Mouse (Mus musculus) myocyte (in vitro differentiated cells): ENCODE measurements around the gene C1qc. TPM values are rescaled to one million over a fixed set of nuclear protein-coding genes. Genes with fewer than 3 reads are reported as not detected.

ENCODE experiments used
- H3K27me3 ChIP-seq: one replicate; pipeline ENCODE4 v1.6.1; 2011; ENCODE audit not compliant: control insufficient read depth, insufficient read depth, insufficient read length
- H3K36me3 ChIP-seq: one replicate; pipeline ENCODE4 v1.6.1; 2011; ENCODE audit not compliant: control insufficient read depth, insufficient read depth
- H3K4me2 ChIP-seq: one replicate; pipeline ENCODE4 v1.6.1; 2011; ENCODE audit warnings: low read depth, control low read depth
- H3K4me3 ChIP-seq: one replicate; pipeline ENCODE4 v1.5.1; 2011; ENCODE audit warnings: mild to moderate bottlenecking, control low read depth, moderate library complexity
- H3K79me2 ChIP-seq: one replicate; pipeline ENCODE4 v1.6.1; 2011; ENCODE audit not compliant: control insufficient read depth, insufficient read depth
- H3ac ChIP-seq: one replicate; pipeline ENCODE4 v1.6.1; 2011; ENCODE audit not compliant: control insufficient read depth, insufficient read length
- CEBPB ChIP-seq: IDR thresholded peaks from 2 replicates; pipeline ENCODE4 v1.6.1; 2011; ENCODE audit warnings: mild to moderate bottlenecking, moderate library complexity; ENCODE audit not compliant: poor library complexity, insufficient read depth, severe bottlenecking
- E2F4 ChIP-seq: IDR thresholded peaks from one replicate; pipeline ENCODE4 v1.6.1; 2011; ENCODE audit warnings: mild to moderate bottlenecking, control low read depth, moderate library complexity; ENCODE audit not compliant: insufficient read depth
- MAX ChIP-seq: IDR thresholded peaks from one replicate; pipeline ENCODE4 v1.6.1; 2011; ENCODE audit warnings: low read depth, mild to moderate bottlenecking, control low read depth
- MYOD1 ChIP-seq, 3 experiments: IDR thresholded peaks; one replicate each; pipeline ENCODE4 v1.6.1; 2011; ENCODE audit warnings: control low read depth in 2 of 3, low read depth in 2 of 3, mild to moderate bottlenecking in 2 of 3, moderate library complexity in 1 of 3; ENCODE audit not compliant: insufficient read length in 2 of 3, control insufficient read depth in 1 of 3
- MYOG ChIP-seq, 3 experiments: IDR thresholded peaks; one replicate each; pipeline ENCODE4 v1.6.1; 2011; ENCODE audit warnings: control low read depth in 2 of 3, low read depth in 2 of 3, mild to moderate bottlenecking in 2 of 3; ENCODE audit not compliant: insufficient read length in 2 of 3, control insufficient read depth in 1 of 3, insufficient read depth in 1 of 3
- POLR2A ChIP-seq: IDR thresholded peaks from one replicate; pipeline ENCODE4 v1.6.1; 2011; ENCODE audit warnings: low read depth, mild to moderate bottlenecking, control low read depth, moderate library complexity; ENCODE audit not compliant: insufficient read length
- POLR2AphosphoS2 ChIP-seq: IDR thresholded peaks from one replicate; pipeline ENCODE4 v1.6.1; 2011; ENCODE audit warnings: low read depth, control low read depth; ENCODE audit not compliant: insufficient read length
- REST ChIP-seq: IDR thresholded peaks from one replicate; pipeline ENCODE4 v1.6.1; 2011; ENCODE audit warnings: mild to moderate bottlenecking, control low read depth, moderate library complexity; ENCODE audit not compliant: insufficient read depth, insufficient read length
- SRF ChIP-seq: IDR thresholded peaks from one replicate; pipeline ENCODE4 v1.6.1; 2011; ENCODE audit warnings: low read depth; ENCODE audit not compliant: control insufficient read depth, insufficient read length
- TCF12 ChIP-seq: IDR thresholded peaks from one replicate; pipeline ENCODE4 v1.6.1; 2011; ENCODE audit warnings: mild to moderate bottlenecking, control low read depth; ENCODE audit not compliant: poor library complexity, insufficient read depth, severe bottlenecking
- TCF3 ChIP-seq: IDR thresholded peaks from one replicate; pipeline ENCODE4 v1.6.1; 2011; ENCODE audit warnings: low read depth, control low read depth; ENCODE audit not compliant: insufficient read length
- USF1 ChIP-seq: IDR thresholded peaks from one replicate; pipeline ENCODE4 v1.6.1; 2011; ENCODE audit warnings: low read depth, mild to moderate bottlenecking, control low read depth, moderate library complexity
- polyA plus RNA-seq: library from polyadenylated mRNA; unstranded; fragments of >200 nt; fragmentation: generic; extraction: Trizol; gene quantifications from one replicate; pipeline ENCODE4 v1.2.1, GENCODE M21; 2012; ENCODE audit warnings: missing spikeins

The C1qc gene
- polyA plus RNA-seq, 1 experiment = not detected

GRCm38 (mm10) chr4:136867690-136868345 lies 25.0 kb downstream of the C1qc start:
- H3ac ChIP-seq = no peak overlapping the region
- H3K27me3 ChIP-seq = peaks cover 53% of the 10 kb centered on the region
- H3K36me3 ChIP-seq = no peaks in the 10 kb centered on the region
- TF ChIP-seq TCF3 = no peak
- TF ChIP-seq USF1 = no peak
- TF ChIP-seq POLR2AphosphoS2 = no peak
- TF ChIP-seq REST = no peak
- TF ChIP-seq POLR2A = no peak
- TF ChIP-seq MYOG (IDR thresholded peaks at IDR 0.05; ENCODE audit: control insufficient read depth in 1 of 3, insufficient read depth in 1 of 3, insufficient read length in 2 of 3, low read depth in 2 of 3) = no peak
- no peak for TF ChIP-seq TCF12
- no peak for TF ChIP-seq SRF
- no peaks in the 10 kb centered on the region for H3K79me2 ChIP-seq
- no peak overlapping the region for H3K4me3 ChIP-seq
- H3K4me2 ChIP-seq = no peak overlapping the region

GRCm38 (mm10) chr4:136865531-136865930 lies 27.3 kb downstream of the C1qc start:
- Histone ChIP-seq H3K4me2 (no peak overlapping the region), H3K27me3 (peaks cover 56% of the 10 kb centered on the region), H3K36me3 (no peaks in the 10 kb centered on the region), H3K79me2 (no peaks in the 10 kb centered on the region), H3K4me3 (no peak overlapping the region), H3ac (no peak overlapping the region)
- TF ChIP-seq MAX = no peak
- no peak for TF ChIP-seq POLR2AphosphoS2
- TF ChIP-seq TCF3 = no peak
- no peak for TF ChIP-seq USF1
- TF ChIP-seq REST = no peak
- no peak for TF ChIP-seq POLR2A
- no peak for TF ChIP-seq E2F4
- TF ChIP-seq MYOD1 (IDR thresholded peaks at IDR 0.05; ENCODE audit: control insufficient read depth in 1 of 3, insufficient read length in 2 of 3, low read depth in 2 of 3) = no peak
- TF ChIP-seq TCF12 = no peak
- no peak for TF ChIP-seq SRF

GRCm38 (mm10) chr4:136864751-136865470 lies 28.0 kb downstream of the C1qc start:
- TF ChIP-seq REST (no peak), MAX (no peak), POLR2AphosphoS2 (no peak), TCF3 (no peak), USF1 (no peak), MYOD1 (IDR thresholded peaks at IDR 0.05; ENCODE audit: control insufficient read depth in 1 of 3, insufficient read length in 2 of 3, low read depth in 2 of 3) (no peak), MYOG (IDR thresholded peaks at IDR 0.05; ENCODE audit: control insufficient read depth in 1 of 3, insufficient read depth in 1 of 3, insufficient read length in 2 of 3, low read depth in 2 of 3) (no peak), E2F4 (no peak), POLR2A (no peak), TCF12 (no peak), CEBPB (no peak), SRF (no peak)
- no peaks in the 10 kb centered on the region for H3K79me2 ChIP-seq
- no peak overlapping the region for H3K4me2 ChIP-seq
- no peak overlapping the region for H3ac ChIP-seq
- no peak overlapping the region for H3K4me3 ChIP-seq
- peaks cover 54% of the 10 kb centered on the region for H3K27me3 ChIP-seq
- H3K36me3 ChIP-seq = no peaks in the 10 kb centered on the region

GRCm38 (mm10) chr4:136863517-136863916 lies 29.3 kb downstream of the C1qc start:
- Histone ChIP-seq H3K36me3 (no peaks in the 10 kb centered on the region), H3ac (no peak overlapping the region), H3K4me3 (no peak overlapping the region), H3K79me2 (no peaks in the 10 kb centered on the region), H3K27me3 (peaks cover 43% of the 10 kb centered on the region), H3K4me2 (no peak overlapping the region)
- TF ChIP-seq TCF12 (no peak), CEBPB (no peak)

- no peaks in the 10 kb centered on the region for H3K79me2 ChIP-seq
- H3ac ChIP-seq = no peak overlapping the region
- no peak overlapping the region for H3K4me3 ChIP-seq
- no peaks in the 10 kb centered on the region for H3K36me3 ChIP-seq
- peaks cover 43% of the 10 kb centered on the region for H3K27me3 ChIP-seq
- no peak for TF ChIP-seq SRF
- H3K4me2 ChIP-seq = no peak overlapping the region
Observed at GRCm38 (mm10) chr4:136862411-136862810, 30.5 kb downstream of the C1qc start.
